Mouse (Mus musculus) midbrain, postnatal 0 days (tissue): ENCODE data around the gene Galnt16. TPM values are rescaled to one million over a fixed set of nuclear protein-coding genes. Genes with fewer than 3 reads are reported as not detected.

Experiments
- ATAC-seq: fragments of 200-750 bp; cut with Nextera tagmentation; 2 replicates; pipeline ENCODE4 v1.8.0; 2017; ENCODE audit warnings: moderate number of reproducible peaks, mild to moderate bottlenecking, moderate TSS enrichment, moderate library complexity; ENCODE audit not compliant: low FRiP score
- DNase-seq: peaks from one replicate; pipeline ENCODE4 v3.0.0-alpha.2; 2015; ENCODE audit warnings: low spot score
- H3K27ac ChIP-seq: fragments of 300-500 bp; sonication (generic); 2 replicates; pipeline ENCODE4 v1.5.1; 2014; ENCODE audit warnings: low read depth, mild to moderate bottlenecking, low read length, mixed read lengths
- H3K27me3 ChIP-seq: fragments of 300-500 bp; sonication (generic); 2 replicates; pipeline ENCODE4 v1.6.1; 2014; ENCODE audit warnings: low read length, control low read depth, mixed read lengths; ENCODE audit not compliant: insufficient read depth
- H3K36me3 ChIP-seq: fragments of 300-500 bp; sonication (generic); 2 replicates; pipeline ENCODE4 v1.6.1; 2014; ENCODE audit warnings: low read length, control low read depth, mixed read lengths; ENCODE audit not compliant: insufficient read depth
- H3K4me1 ChIP-seq: fragments of 300-500 bp; sonication (generic); 2 replicates; pipeline ENCODE4 v1.6.1; 2014; ENCODE audit warnings: mild to moderate bottlenecking, control low read depth, antibody characterized with exemption, low read length, mixed read lengths; ENCODE audit not compliant: insufficient read depth
- H3K4me2 ChIP-seq: fragments of 300-500 bp; sonication (generic); 2 replicates; pipeline ENCODE4 v1.6.1; 2014; ENCODE audit warnings: low read depth, mild to moderate bottlenecking, low read length, mixed read lengths; ENCODE audit not compliant: poor library complexity, severe bottlenecking
- H3K4me3 ChIP-seq: fragments of 300-500 bp; sonication (generic); 2 replicates; pipeline ENCODE4 v1.5.1; 2014; ENCODE audit warnings: low read depth, mild to moderate bottlenecking, low read length, moderate library complexity
- H3K9ac ChIP-seq: fragments of 300-500 bp; sonication (generic); replicated peaks from 2 replicates; pipeline ENCODE4 v1.6.1; 2014; ENCODE audit warnings: mild to moderate bottlenecking, low read length, moderate library complexity, mixed read lengths; ENCODE audit not compliant: poor library complexity, severe bottlenecking
- H3K9me3 ChIP-seq: fragments of 300-500 bp; sonication (generic); 2 replicates; pipeline ENCODE4 v1.6.1; 2016; ENCODE audit warnings: low read length, control low read depth
- CTCF ChIP-seq: IDR thresholded peaks from 2 replicates; pipeline ENCODE4 v1.5.1; 2016; ENCODE audit warnings: antibody characterized with exemption, mild to moderate bottlenecking
- WGBS: fragments of 180-500 bp; shearing (Covaris S2); extraction: QIAGEN DNeasy Blood & Tissue Kit; methylation state at CpG from one replicate; pipeline ENCODE4 v1.1.7; 2014; 5-methylcytosine and 5-hydroxymethylcytosine counted together
- polyA plus RNA-seq: library from polyadenylated mRNA; unstranded; fragments of >200 nt; fragmentation: Nextera tagmentation; extraction: Ambion mirVana; gene quantifications from 2 replicates; pipeline ENCODE4 v1.2.1, GENCODE M21; 2015
- total RNA-seq: library from RNA; depleted of rRNA; stranded (reverse); fragments of >200 nt; gene quantifications from 2 replicates; pipeline ENCODE4 v1.2.3, GENCODE M21; 2014

Gene Galnt16
- total and polyA plus RNA-seq, 2 experiments from 2014 or later, result 41.1 to 83.0 TPM

DNA sequence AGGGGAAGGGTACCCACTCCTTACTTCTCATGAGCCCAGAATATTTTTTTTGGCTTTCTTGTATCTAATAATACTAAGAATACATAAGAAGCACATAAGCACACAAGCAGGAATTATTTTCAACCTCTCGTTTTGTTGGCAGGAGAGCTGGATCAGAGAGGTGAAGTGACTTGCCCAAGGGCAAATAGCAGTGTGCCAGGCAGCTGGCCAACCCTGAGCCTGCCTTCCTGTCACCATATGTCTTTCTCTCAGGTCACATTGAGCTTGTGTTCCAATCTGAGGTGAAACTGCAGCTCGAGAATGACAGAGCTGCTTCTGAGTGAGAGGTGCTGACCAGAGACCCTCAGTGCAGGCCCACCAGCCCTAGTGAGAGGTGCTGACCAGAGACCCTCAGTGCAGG lies 15.8 kb downstream of the Galnt16 start:
- no peak overlapping the region for H3K4me2 ChIP-seq
- no peak for ATAC-seq

DNA sequence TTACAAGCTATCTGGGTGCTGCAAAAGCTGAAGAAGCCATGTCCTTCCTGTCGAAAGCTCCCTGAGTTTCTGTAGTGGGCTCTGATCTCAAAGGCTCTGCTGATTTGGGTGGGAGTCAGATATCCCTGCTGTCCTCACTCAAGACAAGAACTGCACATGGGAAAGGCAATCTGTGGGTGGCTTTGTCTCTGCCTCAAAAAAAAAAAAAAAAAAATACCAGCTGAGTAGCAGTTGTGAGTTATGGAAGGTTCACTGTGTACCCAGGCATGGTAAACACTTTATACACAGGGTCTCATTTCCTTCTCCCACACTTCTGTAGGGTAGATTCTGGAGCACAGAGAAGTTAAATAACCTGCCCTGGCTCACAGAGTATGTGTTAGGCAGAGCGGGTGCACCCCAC lies 19.2 kb downstream of the Galnt16 start:
- H3K27me3 ChIP-seq, result no peaks in the 10 kb centered on the region
- H3K4me2 ChIP-seq, result no peak overlapping the region
- H3K9ac ChIP-seq, result no peak overlapping the region
- TF ChIP-seq CTCF, result no peak
- H3K27ac ChIP-seq, result no peak overlapping the region
- H3K4me3 ChIP-seq, result no peak overlapping the region
- H3K9me3 ChIP-seq, result no peaks in the 10 kb centered on the region
- no peak for DNase-seq
- 91% methylated on average over 2 of the region's 2 CpGs for whole genome bisulfite sequencing
- ATAC-seq, result no peak
- H3K36me3 ChIP-seq, result 0 out of 2 replicates have a peak, but pooled peaks cover 3% of the 10 kb centered on the region
- H3K4me1 ChIP-seq, result no peaks in the 10 kb centered on the region

More for the DNA sequence above, 15.8 kb downstream of the Galnt16 start:
- H3K9ac ChIP-seq, result no peak overlapping the region
- 0 out of 2 replicates have a peak, but pooled peaks cover 3% of the 10 kb centered on the region for H3K36me3 ChIP-seq
- H3K4me1 ChIP-seq, result no peaks in the 10 kb centered on the region
- WGBS, result 58% methylated on average over 2 of the region's 2 CpGs
- H3K4me3 ChIP-seq, result no peak overlapping the region
- no peak for TF ChIP-seq CTCF
- DNase-seq, result no peak
- no peaks in the 10 kb centered on the region for H3K27me3 ChIP-seq
- H3K9me3 ChIP-seq, result no peaks in the 10 kb centered on the region
- no peak overlapping the region for H3K27ac ChIP-seq

DNA sequence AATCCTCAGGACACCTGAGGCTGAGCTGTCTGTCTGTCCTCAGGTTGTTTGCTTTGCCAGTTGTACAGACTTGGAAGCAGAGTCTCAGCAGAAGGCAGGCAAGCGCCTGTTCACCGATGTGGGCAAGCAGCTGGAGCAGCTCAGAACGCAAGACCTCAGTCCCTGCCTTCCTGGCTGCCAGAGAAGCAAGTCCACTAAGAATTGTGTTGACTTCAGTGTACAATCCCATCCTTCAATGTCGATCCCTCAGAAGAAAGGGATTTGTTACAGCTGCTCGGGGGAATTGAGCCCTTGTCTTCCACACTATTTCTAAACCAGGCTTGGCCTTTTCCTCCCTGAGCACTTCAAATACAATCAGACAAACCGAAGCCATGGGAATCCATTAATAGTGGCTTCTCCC lies 20.2 kb downstream of the Galnt16 start:
- 54% methylated on average over 6 of the region's 6 CpGs for WGBS
- H3K36me3 ChIP-seq, result 0 out of 2 replicates have a peak, but pooled peaks cover 3% of the 10 kb centered on the region
- no peak overlapping the region for H3K27ac ChIP-seq
- H3K4me1 ChIP-seq, result no peaks in the 10 kb centered on the region
- H3K9ac ChIP-seq, result no peak overlapping the region
- ATAC-seq, result no peak
- no peak for DNase-seq
- H3K9me3 ChIP-seq, result no peaks in the 10 kb centered on the region
- no peaks in the 10 kb centered on the region for H3K27me3 ChIP-seq
- no peak for TF ChIP-seq CTCF
- no peak overlapping the region for H3K4me3 ChIP-seq
- H3K4me2 ChIP-seq, result no peak overlapping the region

DNA sequence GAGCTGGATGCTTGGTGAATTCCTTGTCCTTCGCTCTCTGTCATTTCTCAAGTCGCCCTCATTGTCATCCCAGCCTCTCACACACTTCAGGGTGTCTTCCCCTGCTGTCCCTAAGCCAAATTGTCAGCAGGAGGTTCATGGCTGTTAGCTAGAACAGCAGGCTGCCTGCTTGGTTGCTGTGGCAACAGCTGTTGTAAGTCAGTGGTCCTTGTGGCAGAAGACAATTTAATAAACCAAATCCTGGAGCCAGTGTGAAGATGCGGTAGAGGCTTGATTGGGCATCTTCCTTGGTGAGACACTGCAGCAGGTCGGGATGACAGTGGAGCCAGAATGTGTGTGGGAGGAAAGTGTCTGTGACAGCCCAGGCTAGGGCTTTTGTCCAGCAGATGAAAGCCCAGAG lies 27.2 kb downstream of the Galnt16 start:
- Histone ChIP-seq H3K27me3 (no peaks in the 10 kb centered on the region; the same call in 1 of the 2 replicates), H3K4me3 (no peak overlapping the region), H3K36me3 (no peaks in the 10 kb centered on the region), H3K9ac (0 out of 2 replicates have a peak overlapping the region, but pooled peaks have one; percentile 24), H3K4me1 (peaks cover 14% of the 10 kb centered on the region; the same call in 1 of the 2 replicates), H3K9me3 (no peaks in the 10 kb centered on the region), H3K27ac (peak overlapping the region; percentile 47; the same call in 1 of the 2 replicates), H3K4me2 (no peak overlapping the region; the same call in 1 of the 2 replicates)
- WGBS, result 5% methylated on average over 4 of the region's 4 CpGs
- peak; percentile 62; the same call in 1 of the 2 replicates for ATAC-seq
- peak; percentile 87 for DNase-seq
- no peak for TF ChIP-seq CTCF

DNA sequence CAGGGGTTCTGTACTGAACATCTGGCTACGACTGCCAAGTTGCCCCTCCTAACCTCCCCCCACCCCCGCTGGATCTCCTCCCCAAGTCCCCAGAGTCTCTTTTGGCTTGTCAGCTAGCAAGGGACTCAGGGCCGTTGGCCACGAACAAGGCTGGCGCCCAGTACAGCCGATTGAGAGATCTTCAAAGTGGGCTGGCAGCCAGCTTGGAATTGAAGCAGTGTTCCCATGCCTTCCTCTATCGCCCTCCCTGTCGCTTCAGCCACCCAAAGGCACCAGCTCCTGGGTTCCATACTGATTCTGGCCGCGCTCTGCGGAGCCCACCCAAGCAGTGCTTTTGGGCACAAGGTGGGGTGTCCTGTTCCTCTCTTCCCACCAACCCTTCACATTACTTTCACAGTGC lies 31.6 kb downstream of the Galnt16 start:
- DNase-seq, result peak; percentile 68
- H3K27ac ChIP-seq, result no peak overlapping the region
- H3K27me3 ChIP-seq, result no peaks in the 10 kb centered on the region; the same call in 1 of the 2 replicates
- H3K4me2 ChIP-seq, result no peak overlapping the region
- H3K4me3 ChIP-seq, result no peak overlapping the region
- H3K36me3 ChIP-seq, result no peaks in the 10 kb centered on the region
- no peak overlapping the region for H3K9ac ChIP-seq
- no peak for TF ChIP-seq CTCF
- no peaks in the 10 kb centered on the region for H3K9me3 ChIP-seq
- H3K4me1 ChIP-seq, result peaks cover 12% of the 10 kb centered on the region; the same call in 1 of the 2 replicates
- no peak for ATAC-seq
- WGBS, result 64% methylated on average over 11 of the region's 11 CpGs

DNA sequence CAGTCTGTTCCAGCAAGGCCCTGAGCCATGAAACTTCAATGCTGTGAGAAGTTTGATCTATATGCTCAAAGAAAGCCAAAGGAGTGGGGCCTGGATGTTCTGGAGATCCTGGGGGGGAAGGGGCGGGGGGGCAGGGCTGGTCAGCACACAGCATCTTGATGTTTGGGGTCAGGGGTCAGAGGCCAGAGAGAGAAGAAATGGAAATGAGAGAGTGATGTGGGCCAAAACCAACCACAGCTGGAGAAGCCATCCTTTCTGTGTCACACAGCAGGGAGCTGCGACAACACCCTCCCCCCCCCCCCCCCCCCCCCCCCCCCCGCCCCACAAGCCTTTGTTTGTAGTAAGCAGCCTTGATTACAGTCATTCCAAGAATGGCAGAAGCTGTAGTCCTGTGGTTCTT lies 35.1 kb downstream of the Galnt16 start:
- no peak overlapping the region for H3K9ac ChIP-seq
- DNase-seq (no peak), ATAC-seq (no peak)
- no peak for TF ChIP-seq CTCF
- no peaks in the 10 kb centered on the region for H3K4me1 ChIP-seq
- H3K4me3 ChIP-seq, result no peak overlapping the region
- H3K4me2 ChIP-seq, result no peak overlapping the region
- H3K27me3 ChIP-seq, result no peaks in the 10 kb centered on the region
- H3K36me3 ChIP-seq, result no peaks in the 10 kb centered on the region
- no peaks in the 10 kb centered on the region for H3K9me3 ChIP-seq
- WGBS, result 3% methylated on average over 2 of the region's 3 CpGs
- H3K27ac ChIP-seq, result no peak overlapping the region
